Mouse (Mus musculus): Measurements from ENCODE around the gene Olfr695. TPM values are rescaled to one million over a fixed set of nuclear protein-coding genes. Genes with fewer than 3 reads are reported as not detected.
"Not testable (repeated sequence)": the region's sequence is repeated elsewhere in the genome, so short reads cannot be mapped to it uniquely, and the experiment has no call there.

The Olfr695 gene
- not detected in 3 replicates for total RNA-seq (2017)

- ATAC-seq (replicated peaks; ENCODE audit: insufficient number of reproducible peaks, low FRiP score, low TSS enrichment, poor library complexity, severe bottlenecking), result no peak
These were observed at the start of gene Olfr695 for GRCm38 (mm10) chr7:106716296-106716695. TSS of gene Olfr695 (minus strand) at chr7:106716396.

- not testable (repeated sequence) for ATAC-seq (replicated peaks; ENCODE audit: insufficient number of reproducible peaks, low FRiP score, low TSS enrichment, poor library complexity, severe bottlenecking)
These were observed 44.8 kb upstream of the Olfr695 start for GRCm38 (mm10) chr7:106761008-106761407.

DNA sequence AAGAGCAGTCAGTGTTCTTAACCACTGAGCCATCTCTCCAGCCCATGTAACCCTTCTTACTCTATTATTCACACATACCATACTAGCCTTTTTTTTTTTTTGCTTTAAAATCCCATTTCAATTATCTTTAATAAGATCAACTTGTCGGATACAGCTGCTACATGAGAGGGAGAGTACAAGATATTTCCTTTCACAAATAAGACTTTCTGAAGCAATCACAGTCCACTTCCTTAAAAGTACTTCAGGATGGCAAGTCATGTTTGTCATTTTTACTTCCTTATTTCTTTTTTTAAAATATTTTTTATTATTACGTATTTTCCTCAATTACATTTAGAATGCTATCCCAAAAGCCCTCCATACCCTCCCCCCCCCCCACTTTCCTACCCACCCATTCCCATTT is 42.6 kb upstream of the Olfr695 start:
- ATAC-seq (replicated peaks; ENCODE audit: insufficient number of reproducible peaks, low FRiP score, low TSS enrichment, poor library complexity, severe bottlenecking), result 0 out of 2 replicates have a peak, but pooled peaks have one; percentile 71

- ATAC-seq (replicated peaks; ENCODE audit: insufficient number of reproducible peaks, low FRiP score, low TSS enrichment, poor library complexity, severe bottlenecking), result no peak
These were observed 39.1 kb upstream of the Olfr695 start, which contains the start of gene Olfr698 for GRCm38 (mm10) chr7:106755297-106755696. TSS of gene Olfr698 (minus strand) at chr7:106755397.

DNA sequence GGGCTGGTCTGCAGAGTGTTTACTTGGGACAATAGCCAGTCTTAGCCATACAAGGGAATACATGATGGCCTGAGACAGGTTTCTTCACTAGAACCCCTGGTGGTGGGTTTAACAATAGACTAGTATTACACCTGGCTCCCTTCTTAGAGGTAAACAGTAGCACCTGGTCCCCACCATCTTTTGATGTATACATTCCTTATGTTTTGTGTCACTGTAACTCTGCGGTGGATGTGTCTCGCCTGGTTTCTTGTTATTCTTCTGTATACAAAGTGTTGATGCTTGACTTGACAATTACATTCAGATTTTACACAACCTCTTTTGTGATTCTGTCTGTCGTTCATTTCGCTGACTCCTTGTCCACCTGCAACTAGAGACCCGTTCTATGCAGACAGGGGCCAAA is 29.6 kb upstream of the Olfr695 start:
- no peak for ATAC-seq (replicated peaks; ENCODE audit: insufficient number of reproducible peaks, low FRiP score, low TSS enrichment, poor library complexity, severe bottlenecking)

GRCm38 (mm10) chr7:106742343-106742742 is 26.1 kb upstream of the Olfr695 start, which contains the start of gene Olfr697:
TSS of gene Olfr697 (minus strand) at chr7:106742443.
- no peak for ATAC-seq (replicated peaks; ENCODE audit: insufficient number of reproducible peaks, low FRiP score, low TSS enrichment, poor library complexity, severe bottlenecking)

- no peak for ATAC-seq (replicated peaks; ENCODE audit: insufficient number of reproducible peaks, low FRiP score, low TSS enrichment, poor library complexity, severe bottlenecking)
These were observed 20.8 kb upstream of the Olfr695 start for GRCm38 (mm10) chr7:106737028-106737427.

DNA sequence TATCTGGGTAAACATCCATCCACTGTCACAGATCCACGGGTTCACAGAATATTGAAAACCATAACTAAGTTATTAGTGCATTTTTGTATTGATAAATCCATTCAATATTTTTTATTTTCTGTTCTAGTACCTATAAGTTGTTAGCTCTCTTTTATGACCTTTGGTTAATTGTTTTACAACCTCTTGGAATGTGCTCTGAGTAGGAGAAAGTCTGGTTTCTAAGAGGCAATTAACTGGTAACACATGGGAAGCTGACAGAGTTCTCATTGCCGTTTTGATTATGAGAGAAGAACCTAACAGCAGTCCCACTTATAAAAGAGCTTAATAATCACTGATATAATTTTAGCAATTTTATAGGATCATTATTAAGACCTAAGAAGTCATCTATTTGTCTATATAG is 17.5 kb upstream of the Olfr695 start:
- ATAC-seq (replicated peaks; ENCODE audit: insufficient number of reproducible peaks, low FRiP score, low TSS enrichment, poor library complexity, severe bottlenecking), result no peak

- ATAC-seq (replicated peaks; ENCODE audit: insufficient number of reproducible peaks, low FRiP score, low TSS enrichment, poor library complexity, severe bottlenecking), result not testable (repeated sequence)
These were observed 9.5 kb upstream of the Olfr695 start for GRCm38 (mm10) chr7:106725654-106726053.

DNA sequence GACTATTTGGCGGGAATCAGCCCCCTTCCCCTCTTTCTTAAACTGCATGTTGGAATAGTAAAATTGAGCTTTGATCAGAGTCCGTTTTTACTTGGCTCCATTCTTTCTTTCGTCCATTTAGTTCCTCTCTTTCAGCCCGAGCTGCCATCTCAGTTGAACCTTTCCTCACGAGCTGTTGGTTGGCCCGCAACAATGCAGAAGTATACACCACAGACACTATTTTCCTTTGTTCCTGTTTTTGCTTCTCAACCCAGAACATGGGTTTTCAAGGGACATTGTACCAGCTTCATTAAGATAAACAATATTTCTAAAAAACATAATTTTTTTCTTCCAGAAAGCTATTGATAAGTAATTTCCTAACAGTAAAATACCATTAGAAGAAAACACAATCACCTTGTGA is 4.7 kb downstream of the Olfr695 start:
- peak; percentile 82 for ATAC-seq (replicated peaks; ENCODE audit: insufficient number of reproducible peaks, low FRiP score, low TSS enrichment, poor library complexity, severe bottlenecking)

- not testable (repeated sequence) for ATAC-seq (replicated peaks; ENCODE audit: insufficient number of reproducible peaks, low FRiP score, low TSS enrichment, poor library complexity, severe bottlenecking)
These were observed 8.5 kb downstream of the Olfr695 start for GRCm38 (mm10) chr7:106707705-106708104.

- ATAC-seq (replicated peaks; ENCODE audit: insufficient number of reproducible peaks, low FRiP score, low TSS enrichment, poor library complexity, severe bottlenecking), result no peak
These were observed 19.3 kb downstream of the Olfr695 start for GRCm38 (mm10) chr7:106696891-106697290.

DNA sequence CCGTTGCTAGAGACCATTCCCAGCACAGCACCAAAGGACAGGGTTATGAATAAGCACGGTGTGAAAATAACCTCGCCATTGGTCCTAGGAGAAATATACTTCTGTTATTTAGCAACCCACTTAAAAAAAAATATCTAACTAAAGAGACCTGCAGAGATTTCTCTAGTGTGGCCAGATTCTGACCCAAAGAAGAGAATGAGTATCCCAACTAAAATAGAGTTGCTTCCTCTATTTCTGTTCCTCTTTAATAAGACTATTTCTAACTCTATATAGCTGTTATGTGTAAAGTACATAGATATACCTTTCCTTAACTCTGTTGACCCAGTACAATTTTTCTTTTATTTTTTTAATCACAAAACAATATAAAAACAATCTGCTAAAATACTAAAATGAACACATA is 23.2 kb downstream of the Olfr695 start:
- peak; percentile 70; the same call in 1 of the 2 replicates for ATAC-seq (replicated peaks; ENCODE audit: insufficient number of reproducible peaks, low FRiP score, low TSS enrichment, poor library complexity, severe bottlenecking)

DNA sequence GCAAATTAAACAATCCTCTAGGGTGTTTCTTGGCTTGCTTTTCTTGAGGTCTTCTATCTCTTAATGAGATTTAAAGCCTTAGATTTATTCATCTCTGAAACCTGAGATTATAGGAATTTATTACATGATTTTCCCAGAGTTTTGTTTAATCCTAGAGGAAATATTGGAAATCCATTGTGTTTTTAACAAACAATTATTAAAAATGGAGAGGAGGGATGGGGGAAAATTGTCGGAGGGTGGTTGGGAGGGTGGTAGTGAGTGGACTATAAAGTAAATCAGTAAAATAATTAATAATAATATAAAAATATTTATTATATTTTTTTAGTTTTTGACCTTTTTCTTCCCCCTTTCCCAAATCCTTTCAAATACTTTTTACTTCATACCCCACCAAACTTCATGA is 24.5 kb downstream of the Olfr695 start, which contains the start of gene Olfr694:
TSS of gene Olfr694 (minus strand) at position 101 of the 400 bp plus-strand sequence.
- no peak for ATAC-seq (replicated peaks; ENCODE audit: insufficient number of reproducible peaks, low FRiP score, low TSS enrichment, poor library complexity, severe bottlenecking)

GRCm38 (mm10) chr7:106685382-106685781 is 30.8 kb downstream of the Olfr695 start:
- no peak for ATAC-seq (replicated peaks; ENCODE audit: insufficient number of reproducible peaks, low FRiP score, low TSS enrichment, poor library complexity, severe bottlenecking)

GRCm38 (mm10) chr7:106680484-106680883 is 35.7 kb downstream of the Olfr695 start, which contains the start of gene Olfr693:
TSS of gene Olfr693 (minus strand) at chr7:106680584.
- no peak for ATAC-seq (replicated peaks; ENCODE audit: insufficient number of reproducible peaks, low FRiP score, low TSS enrichment, poor library complexity, severe bottlenecking)

Other genes starting within 250 kb of the Olfr695 start
- not detected in 3 replicates for gene Olfr693, start 35.8 kb downstream of the Olfr695 start, total RNA-seq (2017)
- gene Olfr694, start 24.6 kb downstream of the Olfr695 start, total RNA-seq (2017), result not detected in 3 replicates
- gene Olfr697, start 26.0 kb upstream of the Olfr695 start, total RNA-seq (2017), result not detected in 3 replicates
- gene Olfr698, start 39.0 kb upstream of the Olfr695 start, total RNA-seq (2017), result not detected in 3 replicates
- gene Olfr699, start 76.8 kb upstream of the Olfr695 start, total RNA-seq (2017), result not detected in 3 replicates
- gene Olfr700, start 92.4 kb upstream of the Olfr695 start, total RNA-seq (2017), result not detected in 3 replicates
- gene Olfr701, start 97.7 kb upstream of the Olfr695 start, total RNA-seq (2017), result not detected in 3 replicates
- not detected in 3 replicates for gene Olfr702, start 117.5 kb upstream of the Olfr695 start, total RNA-seq (2017)
- not detected in 3 replicates for gene Olfr703, start 127.0 kb upstream of the Olfr695 start, total RNA-seq (2017)
- gene Olfr704, start 146.8 kb upstream of the Olfr695 start, total RNA-seq (2017), result not detected in 3 replicates
- gene Olfr705, start 160.5 kb upstream of the Olfr695 start, total RNA-seq (2017), result not detected in 3 replicates
- not detected in 3 replicates for gene Olfr706, start 171.8 kb upstream of the Olfr695 start, total RNA-seq (2017)
- gene Olfr707, start 184.8 kb upstream of the Olfr695 start, total RNA-seq (2017), result not detected in 3 replicates
- not detected in 3 replicates for gene Olfr1532-ps1, start 191.6 kb upstream of the Olfr695 start, total RNA-seq (2017)
- gene Olfr709-ps1, start 215.8 kb upstream of the Olfr695 start, total RNA-seq (2017), result not detected in 3 replicates
- not detected in 3 replicates for gene Olfr710, start 231.9 kb upstream of the Olfr695 start, total RNA-seq (2017)
- not detected in 3 replicates for gene Olfr6, start 247.5 kb upstream of the Olfr695 start, total RNA-seq (2017)

All from monocyte, adult 5-6 weeks (primary cell).